Mouse (Mus musculus): Measurements from ENCODE around the gene Ptgfr. TPM values are rescaled to one million over a fixed set of nuclear protein-coding genes. Genes with fewer than 3 reads are reported as not detected.
A peak's percentile ranks its signal among the peaks of the same experiment; 100 is the strongest.

Ptgfr gene
- 0.42 and 0.89 TPM in 2 replicates for polyA plus RNA-seq (2014; fragmentation: Nextera tagmentation; extraction: Ambion mirVana)

- H3K9ac ChIP-seq (ENCODE audit: low read length): peak within 1 kb of the TSS; percentile 50
- 1% methylated on average over 30 of the region's 30 CpGs for WGBS
- H3K9me3 ChIP-seq (ENCODE audit: control insufficient read depth, low read length): no peaks in the 10 kb centered on the region
- DNase-seq (ENCODE audit: low spot score): peak; percentile 81
- peak within 1 kb of the TSS; percentile 94 for H3K4me2 ChIP-seq (ENCODE audit: low read length)
- H3K36me3 ChIP-seq (ENCODE audit: control insufficient read depth, insufficient read depth, low read length): no peaks in the 10 kb centered on the region
- peaks cover 10% of the 10 kb centered on the region; the same call in 1 of the 2 replicates for H3K27me3 ChIP-seq (replicated peaks; ENCODE audit: control insufficient read depth, insufficient read depth, low read length)
- ATAC-seq (replicated peaks; ENCODE audit: low FRiP score, low TSS enrichment, low read depth): peak; percentile 72
- no peak within 1 kb of the TSS for H3K27ac ChIP-seq (ENCODE audit: low read depth)
- peaks cover 8% of the 10 kb centered on the region; the same call in 1 of the 2 replicates for H3K4me1 ChIP-seq (replicated peaks; ENCODE audit: control insufficient read depth, insufficient read depth, low read length)
- peak within 1 kb of the TSS; percentile 33 for H3K4me3 ChIP-seq (ENCODE audit: low read depth, low read length)
These were observed at the start of gene Ptgfr for GRCm38 (mm10) chr3:151836871-151837680. Gene Ptgfr (minus strand): TSS chr3:151837630.

GRCm38 (mm10) chr3:151883881-151884280 lies 46.5 kb upstream of the Ptgfr start:
- Histone ChIP-seq H3K36me3 (ENCODE audit: control insufficient read depth, insufficient read depth, low read length) (no peaks in the 10 kb centered on the region), H3K27me3 (replicated peaks; ENCODE audit: control insufficient read depth, insufficient read depth, low read length) (no peaks in the 10 kb centered on the region), H3K4me2 (ENCODE audit: low read length) (no peak overlapping the region), H3K4me3 (ENCODE audit: low read depth, low read length) (no peak overlapping the region), H3K9me3 (ENCODE audit: control insufficient read depth, low read length) (no peaks in the 10 kb centered on the region), H3K9ac (ENCODE audit: low read length) (no peak overlapping the region), H3K4me1 (replicated peaks; ENCODE audit: control insufficient read depth, insufficient read depth, low read length) (no peaks in the 10 kb centered on the region), H3K27ac (ENCODE audit: low read depth) (no peak overlapping the region)
- no peak for ATAC-seq (replicated peaks; ENCODE audit: low FRiP score, low TSS enrichment, low read depth)
- 83% methylated on average over 5 of the region's 5 CpGs for WGBS
- DNase-seq (ENCODE audit: low spot score): no peak

- no peaks in the 10 kb centered on the region for H3K4me1 ChIP-seq (replicated peaks; ENCODE audit: control insufficient read depth, insufficient read depth, low read length)
- H3K27me3 ChIP-seq (replicated peaks; ENCODE audit: control insufficient read depth, insufficient read depth, low read length): no peaks in the 10 kb centered on the region
- H3K9ac ChIP-seq (ENCODE audit: low read length): no peak overlapping the region
- no peak overlapping the region for H3K27ac ChIP-seq (ENCODE audit: low read depth)
- no peak overlapping the region for H3K4me3 ChIP-seq (ENCODE audit: low read depth, low read length)
- 73% methylated on average over 2 of the region's 2 CpGs for WGBS
- ATAC-seq (replicated peaks; ENCODE audit: low FRiP score, low TSS enrichment, low read depth) (no peak), DNase-seq (ENCODE audit: low spot score) (no peak)
- H3K9me3 ChIP-seq (ENCODE audit: control insufficient read depth, low read length): no peaks in the 10 kb centered on the region
- H3K36me3 ChIP-seq (ENCODE audit: control insufficient read depth, insufficient read depth, low read length): no peaks in the 10 kb centered on the region
- H3K4me2 ChIP-seq (ENCODE audit: low read length): no peak overlapping the region
These were observed 42.6 kb upstream of the Ptgfr start for GRCm38 (mm10) chr3:151879981-151880380.

GRCm38 (mm10) chr3:151868970-151869369 lies 31.5 kb upstream of the Ptgfr start:
- H3K4me3 ChIP-seq (ENCODE audit: low read depth, low read length): no peak overlapping the region
- H3K4me1 ChIP-seq (replicated peaks; ENCODE audit: control insufficient read depth, insufficient read depth, low read length): no peaks in the 10 kb centered on the region
- H3K36me3 ChIP-seq (ENCODE audit: control insufficient read depth, insufficient read depth, low read length): no peaks in the 10 kb centered on the region
- no peaks in the 10 kb centered on the region for H3K9me3 ChIP-seq (ENCODE audit: control insufficient read depth, low read length)
- H3K4me2 ChIP-seq (ENCODE audit: low read length): no peak overlapping the region
- H3K9ac ChIP-seq (ENCODE audit: low read length): no peak overlapping the region
- no peak for DNase-seq (ENCODE audit: low spot score)
- no peak for ATAC-seq (replicated peaks; ENCODE audit: low FRiP score, low TSS enrichment, low read depth)
- no peaks in the 10 kb centered on the region for H3K27me3 ChIP-seq (replicated peaks; ENCODE audit: control insufficient read depth, insufficient read depth, low read length)
- no peak overlapping the region for H3K27ac ChIP-seq (ENCODE audit: low read depth)

GRCm38 (mm10) chr3:151851344-151851743 lies 13.9 kb upstream of the Ptgfr start:
- no peaks in the 10 kb centered on the region for H3K27me3 ChIP-seq (replicated peaks; ENCODE audit: control insufficient read depth, insufficient read depth, low read length)

GRCm38 (mm10) chr3:151850621-151851020 lies 13.2 kb upstream of the Ptgfr start:
- DNase-seq (ENCODE audit: low spot score): no peak
- no peaks in the 10 kb centered on the region for H3K9me3 ChIP-seq (ENCODE audit: control insufficient read depth, low read length)
- H3K36me3 ChIP-seq (ENCODE audit: control insufficient read depth, insufficient read depth, low read length): no peaks in the 10 kb centered on the region
- H3K4me3 ChIP-seq (ENCODE audit: low read depth, low read length): no peak overlapping the region
- 72% methylated on average over 1 of the region's 1 CpGs for WGBS
- H3K27ac ChIP-seq (ENCODE audit: low read depth): no peak overlapping the region
- no peaks in the 10 kb centered on the region for H3K27me3 ChIP-seq (replicated peaks; ENCODE audit: control insufficient read depth, insufficient read depth, low read length)
- H3K4me2 ChIP-seq (ENCODE audit: low read length): no peak overlapping the region
- no peak overlapping the region for H3K9ac ChIP-seq (ENCODE audit: low read length)
- H3K4me1 ChIP-seq (replicated peaks; ENCODE audit: control insufficient read depth, insufficient read depth, low read length): no peaks in the 10 kb centered on the region
- ATAC-seq (replicated peaks; ENCODE audit: low FRiP score, low TSS enrichment, low read depth): no peak

More at GRCm38 (mm10) chr3:151851344-151851743, 13.9 kb upstream of the Ptgfr start:
- H3K4me1 ChIP-seq (replicated peaks; ENCODE audit: control insufficient read depth, insufficient read depth, low read length): no peaks in the 10 kb centered on the region
- H3K9ac ChIP-seq (ENCODE audit: low read length): no peak overlapping the region
- H3K4me3 ChIP-seq (ENCODE audit: low read depth, low read length): no peak overlapping the region
- H3K27ac ChIP-seq (ENCODE audit: low read depth): no peak overlapping the region
- DNase-seq (ENCODE audit: low spot score): no peak
- H3K36me3 ChIP-seq (ENCODE audit: control insufficient read depth, insufficient read depth, low read length): no peaks in the 10 kb centered on the region
- no peaks in the 10 kb centered on the region for H3K9me3 ChIP-seq (ENCODE audit: control insufficient read depth, low read length)
- H3K4me2 ChIP-seq (ENCODE audit: low read length): no peak overlapping the region
- WGBS: 72% methylated on average over 1 of the region's 1 CpGs
- ATAC-seq (replicated peaks; ENCODE audit: low FRiP score, low TSS enrichment, low read depth): no peak

- WGBS: 82% methylated on average over 7 of the region's 7 CpGs
- no peak for DNase-seq (ENCODE audit: low spot score)
- H3K9ac ChIP-seq (ENCODE audit: low read length): no peak overlapping the region
- H3K36me3 ChIP-seq (ENCODE audit: control insufficient read depth, insufficient read depth, low read length): no peaks in the 10 kb centered on the region
- H3K4me1 ChIP-seq (replicated peaks; ENCODE audit: control insufficient read depth, insufficient read depth, low read length): no peaks in the 10 kb centered on the region
- H3K27ac ChIP-seq (ENCODE audit: low read depth): no peak overlapping the region
- no peak overlapping the region for H3K4me2 ChIP-seq (ENCODE audit: low read length)
- no peaks in the 10 kb centered on the region for H3K27me3 ChIP-seq (replicated peaks; ENCODE audit: control insufficient read depth, insufficient read depth, low read length)
- no peaks in the 10 kb centered on the region for H3K9me3 ChIP-seq (ENCODE audit: control insufficient read depth, low read length)
- no peak overlapping the region for H3K4me3 ChIP-seq (ENCODE audit: low read depth, low read length)
- ATAC-seq (replicated peaks; ENCODE audit: low FRiP score, low TSS enrichment, low read depth): no peak
These were observed 8.9 kb upstream of the Ptgfr start for GRCm38 (mm10) chr3:151846292-151846691.

- DNase-seq (ENCODE audit: low spot score): no peak
- H3K27ac ChIP-seq (ENCODE audit: low read depth): no peak overlapping the region
These were observed 7.1 kb upstream of the Ptgfr start for GRCm38 (mm10) chr3:151844361-151845154.

More at GRCm38 (mm10) chr3:151844361-151845154, 7.1 kb upstream of the Ptgfr start:
- no peaks in the 10 kb centered on the region for H3K36me3 ChIP-seq (ENCODE audit: control insufficient read depth, insufficient read depth, low read length)
- H3K4me1 ChIP-seq (replicated peaks; ENCODE audit: control insufficient read depth, insufficient read depth, low read length): no peaks in the 10 kb centered on the region
- H3K9me3 ChIP-seq (ENCODE audit: control insufficient read depth, low read length): no peaks in the 10 kb centered on the region
- 81% methylated on average over 5 of the region's 5 CpGs for WGBS
- H3K27me3 ChIP-seq (replicated peaks; ENCODE audit: control insufficient read depth, insufficient read depth, low read length): no peaks in the 10 kb centered on the region
- no peak overlapping the region for H3K4me3 ChIP-seq (ENCODE audit: low read depth, low read length)
- no peak overlapping the region for H3K9ac ChIP-seq (ENCODE audit: low read length)
- ATAC-seq (replicated peaks; ENCODE audit: low FRiP score, low TSS enrichment, low read depth): no peak
- no peak overlapping the region for H3K4me2 ChIP-seq (ENCODE audit: low read length)
